Mouse (Mus musculus): ENCODE results near the gene Adipoq. TPM values are rescaled to one million over a fixed set of nuclear protein-coding genes. Genes with fewer than 3 reads are reported as not detected.

Gene Adipoq
- polyA plus RNA-seq, 1 experiment from 2014 or later = not detected

DNA sequence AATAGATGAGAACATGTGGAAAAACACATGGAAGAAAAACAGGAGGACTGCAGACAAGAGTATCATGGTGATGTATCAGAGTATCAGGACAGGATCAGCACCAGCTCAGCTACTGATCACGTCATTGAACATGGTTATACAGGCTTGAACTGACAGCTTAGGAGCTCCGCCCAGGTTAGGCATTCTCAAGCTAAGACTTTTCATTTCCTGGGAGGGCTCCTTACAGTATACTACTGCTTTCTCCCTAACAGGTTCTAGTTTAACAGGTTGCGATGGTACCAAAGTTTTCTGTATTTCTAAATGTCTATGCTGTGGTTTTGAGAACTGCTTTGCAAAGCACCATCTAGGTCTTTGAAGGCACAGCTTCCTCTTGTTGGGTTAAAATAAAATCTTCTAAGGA is 35.2 kb downstream of the Adipoq start:
- Histone ChIP-seq H3K36me3 (ENCODE audit: control insufficient read depth, insufficient read depth, low read length) (no peaks in the 10 kb centered on the region), H3K27me3 (ENCODE audit: control insufficient read depth, insufficient read depth, low read length) (no peaks in the 10 kb centered on the region), H3K4me2 (ENCODE audit: low read depth, low read length) (no peak overlapping the region), H3K4me1 (ENCODE audit: control insufficient read depth, insufficient read depth, low read length) (no peaks in the 10 kb centered on the region), H3K9me3 (ENCODE audit: control insufficient read depth, low read length) (no peaks in the 10 kb centered on the region), H3K4me3 (ENCODE audit: low read depth, low read length) (no peak overlapping the region), H3K9ac (replicated peaks; ENCODE audit: low read depth, low read length) (no peak overlapping the region), H3K27ac (ENCODE audit: low read depth, low read length) (no peak overlapping the region)
- WGBS = 80% methylated on average over 3 of the region's 3 CpGs
- no peak for ATAC-seq (ENCODE audit: low read depth)

- ATAC-seq (ENCODE audit: low read depth) = no peak
Measured at GRCm38 (mm10) chr16:23181942-23182597, 35.7 kb downstream of the Adipoq start.

GRCm38 (mm10) chr16:23185824-23186223 is 39.5 kb downstream of the Adipoq start:
- WGBS = 94% methylated on average over 2 of the region's 2 CpGs
- H3K9me3 ChIP-seq (ENCODE audit: control insufficient read depth, low read length) = no peaks in the 10 kb centered on the region
- no peaks in the 10 kb centered on the region for H3K27me3 ChIP-seq (ENCODE audit: control insufficient read depth, insufficient read depth, low read length)
- no peaks in the 10 kb centered on the region for H3K36me3 ChIP-seq (ENCODE audit: control insufficient read depth, insufficient read depth, low read length)
- H3K4me2 ChIP-seq (ENCODE audit: low read depth, low read length) = no peak overlapping the region
- ATAC-seq (ENCODE audit: low read depth) = no peak
- no peak overlapping the region for H3K27ac ChIP-seq (ENCODE audit: low read depth, low read length)
- H3K9ac ChIP-seq (replicated peaks; ENCODE audit: low read depth, low read length) = no peak overlapping the region
- no peaks in the 10 kb centered on the region for H3K4me1 ChIP-seq (ENCODE audit: control insufficient read depth, insufficient read depth, low read length)
- no peak overlapping the region for H3K4me3 ChIP-seq (ENCODE audit: low read depth, low read length)

More at GRCm38 (mm10) chr16:23181942-23182597, 35.7 kb downstream of the Adipoq start:
- H3K4me1 ChIP-seq (ENCODE audit: control insufficient read depth, insufficient read depth, low read length) = no peaks in the 10 kb centered on the region
- no peaks in the 10 kb centered on the region for H3K9me3 ChIP-seq (ENCODE audit: control insufficient read depth, low read length)
- H3K36me3 ChIP-seq (ENCODE audit: control insufficient read depth, insufficient read depth, low read length) = no peaks in the 10 kb centered on the region
- H3K27me3 ChIP-seq (ENCODE audit: control insufficient read depth, insufficient read depth, low read length) = no peaks in the 10 kb centered on the region
- H3K9ac ChIP-seq (replicated peaks; ENCODE audit: low read depth, low read length) = no peak overlapping the region
- 71% methylated on average over 1 of the region's 1 CpGs for WGBS
- no peak overlapping the region for H3K27ac ChIP-seq (ENCODE audit: low read depth, low read length)
- no peak overlapping the region for H3K4me3 ChIP-seq (ENCODE audit: low read depth, low read length)
- no peak overlapping the region for H3K4me2 ChIP-seq (ENCODE audit: low read depth, low read length)

DNA sequence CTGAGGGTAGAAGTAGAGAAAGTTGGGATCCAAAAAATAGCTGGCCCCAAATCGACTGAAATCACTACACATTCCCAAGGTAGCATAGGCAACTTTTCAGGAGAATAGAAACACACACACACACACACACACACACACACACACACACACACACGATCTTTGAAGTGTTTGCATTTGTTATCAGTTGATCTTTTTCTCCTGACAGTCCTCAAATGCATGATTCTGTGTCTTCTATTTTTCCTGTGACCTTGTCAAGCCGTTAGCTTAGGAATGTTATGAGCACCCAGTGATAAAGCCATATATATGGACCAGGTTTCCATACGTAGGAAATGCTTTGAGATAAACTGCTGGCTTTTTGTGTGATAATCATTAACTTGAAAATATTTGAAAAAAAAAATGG is 40.1 kb downstream of the Adipoq start:
- Histone ChIP-seq H3K4me1 (ENCODE audit: control insufficient read depth, insufficient read depth, low read length) (no peaks in the 10 kb centered on the region), H3K9me3 (ENCODE audit: control insufficient read depth, low read length) (no peaks in the 10 kb centered on the region), H3K4me2 (ENCODE audit: low read depth, low read length) (no peak overlapping the region), H3K27ac (ENCODE audit: low read depth, low read length) (no peak overlapping the region), H3K27me3 (ENCODE audit: control insufficient read depth, insufficient read depth, low read length) (no peaks in the 10 kb centered on the region), H3K4me3 (ENCODE audit: low read depth, low read length) (no peak overlapping the region), H3K36me3 (ENCODE audit: control insufficient read depth, insufficient read depth, low read length) (no peaks in the 10 kb centered on the region), H3K9ac (replicated peaks; ENCODE audit: low read depth, low read length) (no peak overlapping the region)
- 88% methylated on average over 4 of the region's 4 CpGs for WGBS
- no peak for ATAC-seq (ENCODE audit: low read depth)

DNA sequence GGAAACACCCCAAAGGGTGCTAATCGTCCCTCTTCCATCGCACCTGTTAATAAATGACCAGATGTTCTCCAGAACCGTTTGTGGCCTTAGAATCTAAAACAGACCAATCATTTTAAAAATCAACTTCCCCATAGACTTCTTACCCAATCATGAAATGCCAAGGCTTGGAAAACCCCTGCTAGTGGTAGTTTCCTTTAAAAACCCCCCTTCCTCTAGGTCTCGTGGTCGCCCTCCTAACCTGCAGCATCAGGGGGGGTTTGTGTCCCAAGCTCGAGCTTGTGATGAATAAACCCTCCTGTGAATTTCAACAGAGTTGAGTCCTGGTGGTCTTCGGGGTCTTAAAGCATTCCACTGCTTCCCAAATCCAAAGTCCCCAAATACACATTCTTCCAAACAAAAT is 41.6 kb downstream of the Adipoq start:
- Histone ChIP-seq H3K36me3 (ENCODE audit: control insufficient read depth, insufficient read depth, low read length) (no peaks in the 10 kb centered on the region), H3K4me2 (ENCODE audit: low read depth, low read length) (no peak overlapping the region), H3K27ac (ENCODE audit: low read depth, low read length) (no peak overlapping the region), H3K4me1 (ENCODE audit: control insufficient read depth, insufficient read depth, low read length) (no peaks in the 10 kb centered on the region), H3K9me3 (ENCODE audit: control insufficient read depth, low read length) (no peaks in the 10 kb centered on the region), H3K9ac (replicated peaks; ENCODE audit: low read depth, low read length) (no peak overlapping the region), H3K27me3 (ENCODE audit: control insufficient read depth, insufficient read depth, low read length) (no peaks in the 10 kb centered on the region), H3K4me3 (ENCODE audit: low read depth, low read length) (no peak overlapping the region)
- 90% methylated on average over 7 of the region's 7 CpGs for WGBS
- no peak for ATAC-seq (ENCODE audit: low read depth)

- no peak overlapping the region for H3K4me2 ChIP-seq (ENCODE audit: low read depth, low read length)
- no peaks in the 10 kb centered on the region for H3K27me3 ChIP-seq (ENCODE audit: control insufficient read depth, insufficient read depth, low read length)
- no peaks in the 10 kb centered on the region for H3K4me1 ChIP-seq (ENCODE audit: control insufficient read depth, insufficient read depth, low read length)
- WGBS = 89% methylated on average over 1 of the region's 1 CpGs
- no peak for ATAC-seq (ENCODE audit: low read depth)
- no peak overlapping the region for H3K27ac ChIP-seq (ENCODE audit: low read depth, low read length)
- no peaks in the 10 kb centered on the region for H3K36me3 ChIP-seq (ENCODE audit: control insufficient read depth, insufficient read depth, low read length)
- no peaks in the 10 kb centered on the region for H3K9me3 ChIP-seq (ENCODE audit: control insufficient read depth, low read length)
- H3K9ac ChIP-seq (replicated peaks; ENCODE audit: low read depth, low read length) = no peak overlapping the region
- no peak overlapping the region for H3K4me3 ChIP-seq (ENCODE audit: low read depth, low read length)
Measured at GRCm38 (mm10) chr16:23189612-23190011, 43.3 kb downstream of the Adipoq start.

DNA sequence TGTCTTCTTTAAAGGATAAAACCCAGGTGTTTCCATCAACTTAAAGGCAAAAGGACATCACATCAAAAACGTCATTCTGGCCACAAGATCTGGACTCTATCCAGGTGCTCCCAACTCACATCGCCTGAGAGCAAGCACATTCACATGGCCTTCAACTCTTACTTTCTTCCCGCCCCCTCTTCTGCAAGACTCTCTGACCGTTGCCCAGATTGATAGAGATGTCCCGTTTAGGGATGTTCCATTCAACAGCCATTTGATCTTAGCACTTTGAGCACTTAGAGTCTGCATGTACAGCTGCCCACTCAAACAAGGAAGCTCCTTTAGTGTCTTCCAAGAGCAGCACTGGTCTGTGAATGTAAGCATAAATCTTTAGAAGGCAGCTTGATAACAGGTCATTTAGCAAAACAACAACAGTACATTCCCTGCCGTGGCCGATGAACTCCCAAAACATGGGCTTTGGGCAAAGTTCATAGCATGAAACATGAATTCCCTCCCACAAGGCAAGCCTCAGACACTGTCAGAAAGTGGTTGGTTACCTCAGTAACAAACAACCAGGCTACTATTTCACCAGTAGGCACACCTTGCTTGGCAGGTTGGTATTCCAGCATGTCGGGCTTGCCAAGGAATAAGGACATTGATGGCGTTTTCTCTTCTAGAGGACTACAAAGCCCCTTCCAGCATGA is 45.4 kb downstream of the Adipoq start:
- Histone ChIP-seq H3K36me3 (ENCODE audit: control insufficient read depth, insufficient read depth, low read length) (no peaks in the 10 kb centered on the region), H3K4me2 (ENCODE audit: low read depth, low read length) (no peak overlapping the region), H3K4me1 (ENCODE audit: control insufficient read depth, insufficient read depth, low read length) (no peaks in the 10 kb centered on the region), H3K9me3 (ENCODE audit: control insufficient read depth, low read length) (no peaks in the 10 kb centered on the region), H3K27ac (ENCODE audit: low read depth, low read length) (no peak overlapping the region), H3K27me3 (ENCODE audit: control insufficient read depth, insufficient read depth, low read length) (no peaks in the 10 kb centered on the region), H3K9ac (replicated peaks; ENCODE audit: low read depth, low read length) (no peak overlapping the region), H3K4me3 (ENCODE audit: low read depth, low read length) (no peak overlapping the region)
- WGBS = 83% methylated on average over 9 of the region's 9 CpGs
- no peak for ATAC-seq (ENCODE audit: low read depth)

GRCm38 (mm10) chr16:23195618-23196017 is 49.3 kb downstream of the Adipoq start:
- no peak overlapping the region for H3K9ac ChIP-seq (replicated peaks; ENCODE audit: low read depth, low read length)
- no peaks in the 10 kb centered on the region for H3K27me3 ChIP-seq (ENCODE audit: control insufficient read depth, insufficient read depth, low read length)
- ATAC-seq (ENCODE audit: low read depth) = no peak
- H3K27ac ChIP-seq (ENCODE audit: low read depth, low read length) = no peak overlapping the region
- WGBS = 84% methylated on average over 7 of the region's 7 CpGs
- no peaks in the 10 kb centered on the region for H3K4me1 ChIP-seq (ENCODE audit: control insufficient read depth, insufficient read depth, low read length)
- H3K4me3 ChIP-seq (ENCODE audit: low read depth, low read length) = no peak overlapping the region
- H3K36me3 ChIP-seq (ENCODE audit: control insufficient read depth, insufficient read depth, low read length) = no peaks in the 10 kb centered on the region
- H3K9me3 ChIP-seq (ENCODE audit: control insufficient read depth, low read length) = no peaks in the 10 kb centered on the region
- no peak overlapping the region for H3K4me2 ChIP-seq (ENCODE audit: low read depth, low read length)

- H3K27ac ChIP-seq (ENCODE audit: low read depth, low read length) = no peak overlapping the region
- no peak overlapping the region for H3K4me3 ChIP-seq (ENCODE audit: low read depth, low read length)
- ATAC-seq (ENCODE audit: low read depth) = no peak
- H3K4me2 ChIP-seq (ENCODE audit: low read depth, low read length) = no peak overlapping the region
- no peaks in the 10 kb centered on the region for H3K36me3 ChIP-seq (ENCODE audit: control insufficient read depth, insufficient read depth, low read length)
- no peaks in the 10 kb centered on the region for H3K9me3 ChIP-seq (ENCODE audit: control insufficient read depth, low read length)
- H3K9ac ChIP-seq (replicated peaks; ENCODE audit: low read depth, low read length) = no peak overlapping the region
- H3K4me1 ChIP-seq (ENCODE audit: control insufficient read depth, insufficient read depth, low read length) = no peaks in the 10 kb centered on the region
- H3K27me3 ChIP-seq (ENCODE audit: control insufficient read depth, insufficient read depth, low read length) = no peaks in the 10 kb centered on the region
Measured at GRCm38 (mm10) chr16:23196296-23196695, 50.0 kb downstream of the Adipoq start.
